Mouse (Mus musculus) v-Abl transformed pro-B cells (cell line): ENCODE measurements around the gene Hpca.

Experiments used
- in situ Hi-C, 2 experiments: fragments of 400-800 bp; cut with MboI; formaldehyde crosslinking; loops; one replicate each; pipeline ENCODE4 v1.15.1; 2025; ENCODE audit not compliant: unreplicated experiment in 2 of 2

The Hpca gene

DNA sequence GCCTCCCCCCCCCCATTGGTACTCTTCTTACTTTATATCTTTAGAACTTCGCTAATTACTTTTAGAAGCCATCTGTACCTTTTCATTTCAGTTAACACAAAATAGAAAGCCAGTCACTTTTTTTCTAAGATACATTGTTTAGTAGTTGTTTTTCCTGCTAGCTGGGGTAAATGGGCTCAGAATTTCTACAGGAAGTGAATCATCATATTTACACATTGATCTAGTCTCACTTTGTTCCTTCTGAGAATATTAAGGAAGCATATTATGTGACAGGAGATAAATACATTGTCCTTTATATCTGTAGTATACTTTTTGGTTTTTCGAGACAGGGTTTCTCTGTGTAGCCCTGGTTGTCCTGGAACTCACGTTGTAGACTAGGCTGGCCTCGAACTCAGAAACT lies 53.0 kb downstream of the Hpca start:
- in situ Hi-C loops = loop anchor here in 1 of 2 experiments (5.0 kb wide), 1 partner anchor 37 kb away; no protein-coding TSS in a partner anchor

DNA sequence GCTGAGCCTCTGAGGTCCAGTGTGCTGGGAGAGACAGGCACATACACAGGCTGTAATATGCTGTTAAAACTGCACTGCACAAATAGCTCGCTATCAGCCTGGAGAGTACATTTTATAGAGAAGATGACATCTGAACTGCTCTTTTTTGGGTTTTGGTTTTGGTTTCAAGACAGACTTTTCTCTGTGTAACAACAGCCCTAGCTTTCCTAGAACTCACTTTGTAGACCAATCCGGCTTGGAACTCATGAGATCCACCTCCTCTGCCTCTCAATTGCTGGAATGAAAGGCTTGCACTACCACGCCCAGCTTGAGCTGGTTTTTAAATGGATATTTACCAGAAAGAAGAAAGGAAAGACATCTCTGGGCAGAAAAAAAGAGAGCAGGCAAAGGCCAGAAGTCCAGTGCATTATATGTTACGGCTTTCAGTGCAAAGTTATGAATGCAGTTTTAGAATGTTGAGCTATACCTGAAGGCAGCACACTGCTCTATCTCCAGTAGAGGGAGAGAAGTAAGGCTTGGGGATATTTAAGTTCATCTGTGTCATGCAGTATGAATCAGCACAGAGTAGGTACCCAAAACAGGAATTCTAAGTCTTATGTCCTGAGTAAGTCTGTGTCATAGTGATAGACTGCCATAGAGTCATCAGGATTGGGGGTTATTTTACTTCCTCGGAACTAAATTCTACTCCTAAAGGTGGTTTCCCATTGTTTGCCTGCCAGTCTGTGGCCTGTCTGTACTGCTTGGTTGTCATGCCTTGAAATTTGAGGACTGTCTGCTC lies 54.0 kb downstream of the Hpca start:
- in situ Hi-C loops = loop anchor here in 1 of 2 experiments (5.0 kb wide), 1 partner anchor 36 kb away; no protein-coding TSS in a partner anchor

DNA sequence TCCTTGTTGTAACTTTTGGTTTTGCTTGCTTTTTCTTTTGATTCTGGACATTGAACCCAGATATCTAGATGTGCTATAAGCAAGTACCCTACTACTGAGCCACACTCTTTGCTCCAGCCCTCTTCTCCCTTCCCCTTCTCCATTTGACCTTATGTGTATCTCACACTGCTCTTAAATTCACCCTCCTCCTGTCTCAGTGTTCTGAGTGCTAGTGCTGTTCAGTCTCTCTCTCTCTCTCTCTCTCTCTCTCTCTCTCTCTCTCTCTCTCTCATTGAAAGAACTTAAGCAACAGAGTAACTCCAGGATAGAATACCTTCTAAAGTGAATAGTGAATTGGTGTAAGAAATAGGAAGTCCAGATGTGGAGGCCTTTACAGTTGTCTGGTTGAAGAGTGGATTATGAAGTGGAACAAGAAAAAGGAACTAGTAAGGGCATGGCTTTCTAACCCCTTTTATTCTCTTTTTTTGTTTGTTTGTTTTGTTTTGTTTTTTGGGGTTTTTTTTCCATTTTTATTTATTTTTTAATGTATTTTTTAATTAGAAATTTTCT lies 56.1 kb downstream of the Hpca start:
- in situ Hi-C loops = loop anchor here in 1 of 2 experiments (5.0 kb wide), 1 partner anchor 33 kb away; no protein-coding TSS in a partner anchor

DNA sequence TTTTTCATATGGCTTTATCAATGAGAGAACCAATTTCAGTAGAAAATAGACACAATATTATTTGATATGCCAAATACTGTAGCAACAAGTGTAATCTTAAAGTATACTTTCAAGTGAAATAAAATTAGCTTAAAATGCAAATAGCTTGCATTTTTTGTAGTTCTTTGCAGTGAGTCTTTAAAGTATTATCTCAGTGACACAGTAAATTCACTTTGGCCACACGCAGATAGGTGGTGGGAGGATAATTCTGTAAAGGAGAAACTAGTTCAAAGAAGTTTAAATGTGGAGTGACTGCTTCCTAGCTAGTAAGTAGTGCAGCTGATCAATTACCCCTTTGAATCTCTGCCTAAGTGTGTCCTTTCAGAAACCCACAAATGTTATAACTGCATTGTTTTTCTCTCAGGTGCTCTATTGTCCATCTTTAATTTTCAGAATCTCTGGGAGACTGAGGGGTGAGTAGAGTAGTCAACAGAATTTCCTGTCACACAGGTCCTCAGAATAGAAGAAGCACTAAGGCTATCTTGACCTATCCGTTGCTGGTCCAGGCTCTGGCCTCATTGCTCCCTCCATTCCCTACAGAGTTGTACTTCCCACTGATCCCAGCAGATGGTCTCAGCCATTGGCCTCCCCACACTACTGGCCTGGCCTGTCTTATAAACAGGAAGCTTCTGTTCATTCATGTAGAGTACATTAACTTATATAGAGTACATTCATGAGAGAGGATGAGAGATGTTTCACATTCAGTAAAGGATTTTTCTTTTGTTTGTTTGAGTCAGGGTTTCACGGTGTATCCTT lies 59.4 kb downstream of the Hpca start:
- in situ Hi-C loops = loop anchor here in 1 of 2 experiments (5.0 kb wide), 1 partner anchor 45 kb away; no protein-coding TSS in a partner anchor
